Mouse (Mus musculus): ENCODE results near the gene Rad51c. TPM values are rescaled to one million over a fixed set of nuclear protein-coding genes. Genes with fewer than 3 reads are reported as not detected.
A peak's percentile ranks its signal among the peaks of the same experiment; 100 is the strongest.
"Not testable (repeated sequence)": the region's sequence is repeated elsewhere in the genome, so short reads cannot be mapped to it uniquely, and the experiment has no call there.

The Rad51c gene
- polyA plus RNA-seq, 1 experiment = 0.56 TPM

DNA sequence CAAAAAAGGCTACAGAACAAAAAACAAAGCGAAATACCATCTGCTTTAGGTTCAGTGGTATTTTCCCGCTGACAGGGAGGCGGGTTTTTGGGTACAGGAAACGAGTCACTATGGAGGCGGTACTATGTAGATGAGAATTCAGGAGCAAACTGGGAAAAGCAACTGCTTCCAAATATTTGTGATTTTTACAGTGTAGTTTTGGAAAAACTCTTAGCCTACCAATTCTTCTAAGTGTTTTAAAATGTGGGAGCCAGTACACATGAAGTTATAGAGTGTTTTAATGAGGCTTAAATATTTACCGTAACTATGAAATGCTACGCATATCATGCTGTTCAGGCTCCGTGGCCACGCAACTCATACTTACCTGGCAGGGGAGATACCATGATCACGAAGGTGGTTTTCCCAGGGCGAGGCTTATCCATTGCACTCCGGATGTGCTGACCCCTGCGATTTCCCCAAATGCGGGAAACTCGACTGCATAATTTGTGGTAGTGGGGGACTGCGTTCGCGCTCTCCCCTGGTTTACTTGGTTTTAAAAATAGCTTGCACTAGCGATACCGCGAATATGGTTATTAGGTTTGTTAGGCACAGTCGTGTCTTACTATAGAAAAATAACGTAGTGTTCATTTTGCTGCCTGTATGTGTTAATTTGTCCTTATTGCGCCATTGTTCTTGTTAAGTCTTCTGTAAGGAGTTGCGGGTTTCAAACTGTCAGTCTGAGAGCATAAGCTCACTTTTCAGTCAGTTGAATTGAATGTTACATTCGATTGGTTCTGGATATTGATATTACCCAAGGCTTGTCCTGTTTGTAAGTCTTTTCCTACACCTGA is 18.0 kb upstream of the Rad51c start:
- peak; percentile 63 to 92 for DNase-seq (ENCODE audit: low read depth in 1 of 2, low spot score in 2 of 2)
- H3K27me3 ChIP-seq (ENCODE audit: control insufficient read depth, insufficient read depth, low read length) = no peaks in the 10 kb centered on the region
- under 1% methylated on average over 26 of the region's 26 CpGs for WGBS
- H3K36me3 ChIP-seq (ENCODE audit: control insufficient read depth, insufficient read depth, low read length) = no peaks in the 10 kb centered on the region
- no peak for TF ChIP-seq CTCF (IDR thresholded peaks at IDR 0.05; ENCODE audit: extremely low read depth, insufficient read depth, insufficient read length, insufficient replicate concordance)
- TF ChIP-seq POLR2A (IDR thresholded peaks at IDR 0.05; ENCODE audit: low read depth, low read length) = peak; percentile 100
- H3K4me3 ChIP-seq (ENCODE audit: extremely low read depth, insufficient read depth, insufficient read length) = peak overlapping the region; percentile 30; the same call in 1 of the 2 replicates
- peaks cover 6% of the 10 kb centered on the region for H3K4me1 ChIP-seq (ENCODE audit: control insufficient read depth, insufficient read depth, insufficient read length)
- peak overlapping the region; percentile 48 for H3K27ac ChIP-seq (ENCODE audit: insufficient read depth, low read length)

DNA sequence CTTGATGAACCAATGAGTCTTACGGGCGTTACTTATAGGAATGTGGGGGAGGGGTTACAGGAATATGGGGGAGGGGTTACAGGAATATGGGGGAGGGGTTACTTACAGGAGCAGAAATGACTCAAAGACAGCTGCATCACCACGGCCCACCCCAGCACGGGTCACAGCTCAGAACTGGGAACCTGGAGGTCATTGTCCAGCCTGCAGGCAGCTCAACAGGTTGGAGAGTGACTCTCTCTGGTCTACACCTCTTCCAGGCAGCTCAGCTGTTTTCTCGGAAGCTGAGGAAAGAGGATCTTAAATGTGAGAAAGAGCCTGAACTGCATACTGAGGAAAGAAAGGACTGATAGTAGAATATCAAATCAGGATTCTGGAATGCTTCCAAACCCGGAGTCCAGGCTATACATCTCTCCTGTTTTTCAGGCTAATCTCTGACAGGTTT is 17.0 kb upstream of the Rad51c start:
- H3K27ac ChIP-seq (ENCODE audit: insufficient read depth, low read length) = no peak overlapping the region; the same call in 1 of the 2 replicates
- TF ChIP-seq CTCF (IDR thresholded peaks at IDR 0.05; ENCODE audit: extremely low read depth, insufficient read depth, insufficient read length, insufficient replicate concordance) = no peak
- no peak for TF ChIP-seq POLR2A (IDR thresholded peaks at IDR 0.05; ENCODE audit: low read depth, low read length)

DNA sequence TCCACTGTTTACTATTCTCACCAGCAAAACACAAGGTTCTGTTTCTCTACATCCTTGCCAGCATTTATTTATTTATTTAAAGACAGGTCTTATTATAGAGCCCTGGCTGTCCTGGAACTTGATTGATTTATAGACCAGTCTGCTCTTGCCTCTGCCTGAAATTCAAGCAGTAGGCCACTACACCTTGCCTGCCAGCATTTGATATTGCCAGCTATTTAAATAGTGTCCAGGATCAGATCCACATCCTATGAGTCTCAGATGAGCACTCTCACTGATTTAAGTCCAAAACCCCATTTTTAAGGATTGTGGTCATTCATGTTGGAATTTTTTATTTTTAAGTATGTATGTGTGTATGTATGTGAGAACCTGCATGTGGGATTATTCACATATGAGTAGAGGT is 16.1 kb upstream of the Rad51c start:
- no peak for DNase-seq (ENCODE audit: low read depth in 1 of 2, low spot score in 2 of 2)
- Histone ChIP-seq H3K4me3 (ENCODE audit: extremely low read depth, insufficient read depth, insufficient read length) (no peak overlapping the region), H3K36me3 (ENCODE audit: control insufficient read depth, insufficient read depth, low read length) (no peaks in the 10 kb centered on the region), H3K4me1 (ENCODE audit: control insufficient read depth, insufficient read depth, insufficient read length) (peaks cover 6% of the 10 kb centered on the region), H3K27ac (ENCODE audit: insufficient read depth, low read length) (no peak overlapping the region), H3K27me3 (ENCODE audit: control insufficient read depth, insufficient read depth, low read length) (no peaks in the 10 kb centered on the region)
- TF ChIP-seq CTCF (IDR thresholded peaks at IDR 0.05; ENCODE audit: extremely low read depth, insufficient read depth, insufficient read length, insufficient replicate concordance) (no peak), POLR2A (IDR thresholded peaks at IDR 0.05; ENCODE audit: low read depth, low read length) (no peak)

More for the DNA sequence above, 17.0 kb upstream of the Rad51c start:
- WGBS = 26% methylated on average over 6 of the region's 6 CpGs
- Histone ChIP-seq H3K36me3 (ENCODE audit: control insufficient read depth, insufficient read depth, low read length) (no peaks in the 10 kb centered on the region), H3K27me3 (ENCODE audit: control insufficient read depth, insufficient read depth, low read length) (no peaks in the 10 kb centered on the region), H3K4me1 (ENCODE audit: control insufficient read depth, insufficient read depth, insufficient read length) (peaks cover 6% of the 10 kb centered on the region), H3K4me3 (ENCODE audit: extremely low read depth, insufficient read depth, insufficient read length) (peak overlapping the region; percentile 30; the same call in 1 of the 2 replicates)
- DNase-seq (ENCODE audit: low read depth in 1 of 2, low spot score in 2 of 2) = no peak

GRCm38 (mm10) chr11:87416120-87416519 is 11.4 kb upstream of the Rad51c start:
- WGBS = 88% methylated on average over 5 of the region's 5 CpGs
- TF ChIP-seq CTCF (IDR thresholded peaks at IDR 0.05; ENCODE audit: extremely low read depth, insufficient read depth, insufficient read length, insufficient replicate concordance) = no peak
- TF ChIP-seq POLR2A (IDR thresholded peaks at IDR 0.05; ENCODE audit: low read depth, low read length) = no peak
- Histone ChIP-seq H3K27ac (ENCODE audit: insufficient read depth, low read length) (no peak overlapping the region), H3K4me1 (ENCODE audit: control insufficient read depth, insufficient read depth, insufficient read length) (no peaks in the 10 kb centered on the region), H3K36me3 (ENCODE audit: control insufficient read depth, insufficient read depth, low read length) (no peaks in the 10 kb centered on the region), H3K27me3 (ENCODE audit: control insufficient read depth, insufficient read depth, low read length) (no peaks in the 10 kb centered on the region), H3K4me3 (ENCODE audit: extremely low read depth, insufficient read depth, insufficient read length) (no peak overlapping the region)
- DNase-seq (ENCODE audit: low read depth in 1 of 2, low spot score in 2 of 2) = no peak

- not testable (repeated sequence) for H3K27me3 ChIP-seq (ENCODE audit: control insufficient read depth, insufficient read depth, low read length); H3K4me1 ChIP-seq (ENCODE audit: control insufficient read depth, insufficient read depth, insufficient read length); DNase-seq (ENCODE audit: low read depth in 1 of 2, low spot score in 2 of 2); H3K27ac ChIP-seq (ENCODE audit: insufficient read depth, low read length); H3K4me3 ChIP-seq (ENCODE audit: extremely low read depth, insufficient read depth, insufficient read length); H3K36me3 ChIP-seq (ENCODE audit: control insufficient read depth, insufficient read depth, low read length)
- WGBS = 57% methylated on average over 3 of the region's 3 CpGs
Measured at GRCm38 (mm10) chr11:87413412-87413811, 8.7 kb upstream of the Rad51c start.

DNA sequence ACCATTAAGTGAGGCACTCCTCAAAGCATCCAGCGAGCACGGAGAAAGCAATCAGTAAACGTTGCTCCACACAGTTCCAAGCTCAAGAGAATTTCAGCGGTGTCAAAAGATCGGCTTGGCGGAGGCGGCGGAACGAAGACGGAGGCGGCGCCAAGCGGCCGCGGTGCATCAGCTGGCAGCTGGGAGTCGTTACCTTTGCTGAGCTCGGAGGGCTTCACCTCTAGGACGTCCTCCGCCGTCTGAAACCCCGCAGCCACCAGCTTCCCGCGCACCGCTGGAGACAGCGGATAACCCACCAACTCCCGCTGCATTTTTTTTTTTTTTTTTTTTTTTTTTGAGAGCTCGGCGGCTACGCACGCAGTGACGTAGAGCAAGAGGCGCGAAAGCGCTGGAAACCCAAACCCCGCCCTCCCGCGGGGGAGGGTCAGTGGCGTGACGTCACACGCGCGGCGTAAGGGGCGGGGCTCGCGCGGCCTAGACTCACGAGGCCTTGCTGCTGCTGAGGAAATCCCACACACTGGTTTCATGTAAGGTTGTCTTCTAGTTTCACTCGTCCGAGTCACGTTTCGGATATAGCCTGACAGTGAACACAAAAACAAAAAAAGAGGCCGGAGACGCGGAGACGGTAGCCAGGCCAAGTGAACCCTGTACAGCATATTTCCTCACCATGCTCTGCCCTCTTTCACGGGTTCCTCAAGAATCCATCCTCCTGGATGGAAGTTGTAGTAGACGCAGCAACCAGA is 472 bp downstream of the Rad51c start:
- TF ChIP-seq CTCF (IDR thresholded peaks at IDR 0.05; ENCODE audit: extremely low read depth, insufficient read depth, insufficient read length, insufficient replicate concordance) (peak; percentile 4; the same call in 1 of the 2 replicates), POLR2A (IDR thresholded peaks at IDR 0.05; ENCODE audit: low read depth, low read length) (peak; percentile 75)
- no peaks in the 10 kb centered on the region for H3K27me3 ChIP-seq (ENCODE audit: control insufficient read depth, insufficient read depth, low read length)

More for the DNA sequence above, 472 bp downstream of the Rad51c start:
- Histone ChIP-seq H3K4me3 (ENCODE audit: extremely low read depth, insufficient read depth, insufficient read length) (peak overlapping the region; percentile 67), H3K36me3 (ENCODE audit: control insufficient read depth, insufficient read depth, low read length) (no peaks in the 10 kb centered on the region), H3K27ac (ENCODE audit: insufficient read depth, low read length) (peak overlapping the region; percentile 80), H3K4me1 (ENCODE audit: control insufficient read depth, insufficient read depth, insufficient read length) (no peaks in the 10 kb centered on the region)
- WGBS = 2% methylated on average over 58 of the region's 58 CpGs
- DNase-seq (ENCODE audit: low read depth in 1 of 2, low spot score in 2 of 2) = peak; percentile 94 to 96
